Mouse (Mus musculus): ENCODE measurements around the gene Qtrt1.

- TF ChIP-seq MXI1 (IDR thresholded peaks at IDR 0.05; ENCODE audit: low read depth, low read length): no peak
- no peak for TF ChIP-seq IRF4 (IDR thresholded peaks at IDR 0.05; ENCODE audit: low read depth, low read length)
- no peak for TF ChIP-seq KAT2A (IDR thresholded peaks at IDR 0.05; ENCODE audit: insufficient replicate concordance, low read length)
- no peak for TF ChIP-seq E2F4 (IDR thresholded peaks at IDR 0.05; ENCODE audit: insufficient replicate concordance, low read depth, low read length)
- no peak for TF ChIP-seq NRF1 (IDR thresholded peaks at IDR 0.05; ENCODE audit: low read depth, low read length)
- TF ChIP-seq EP300 (IDR thresholded peaks at IDR 0.05; ENCODE audit: low read length): no peak
- TF ChIP-seq CTCF (conservative IDR thresholded peaks at IDR 0.05 in 1 of 2, IDR thresholded peaks at IDR 0.05 in 1 of 2; ENCODE audit: low read depth in 2 of 2, low read length in 2 of 2): no peak
Observed at GRCm38 (mm10) chr9:21405525-21405924, 6.1 kb upstream of the Qtrt1 start.

Data from CH12.LX (cell line).